Mouse (Mus musculus): ENCODE results near the gene Gck. TPM values are rescaled to one million over a fixed set of nuclear protein-coding genes. Genes with fewer than 3 reads are reported as not detected.

Gene Gck
- 1 to 10 TPM in 1 of 2 experiments, under 1 TPM in 1; 0.83 to 1.2 TPM for total RNA-seq (2021)

DNA sequence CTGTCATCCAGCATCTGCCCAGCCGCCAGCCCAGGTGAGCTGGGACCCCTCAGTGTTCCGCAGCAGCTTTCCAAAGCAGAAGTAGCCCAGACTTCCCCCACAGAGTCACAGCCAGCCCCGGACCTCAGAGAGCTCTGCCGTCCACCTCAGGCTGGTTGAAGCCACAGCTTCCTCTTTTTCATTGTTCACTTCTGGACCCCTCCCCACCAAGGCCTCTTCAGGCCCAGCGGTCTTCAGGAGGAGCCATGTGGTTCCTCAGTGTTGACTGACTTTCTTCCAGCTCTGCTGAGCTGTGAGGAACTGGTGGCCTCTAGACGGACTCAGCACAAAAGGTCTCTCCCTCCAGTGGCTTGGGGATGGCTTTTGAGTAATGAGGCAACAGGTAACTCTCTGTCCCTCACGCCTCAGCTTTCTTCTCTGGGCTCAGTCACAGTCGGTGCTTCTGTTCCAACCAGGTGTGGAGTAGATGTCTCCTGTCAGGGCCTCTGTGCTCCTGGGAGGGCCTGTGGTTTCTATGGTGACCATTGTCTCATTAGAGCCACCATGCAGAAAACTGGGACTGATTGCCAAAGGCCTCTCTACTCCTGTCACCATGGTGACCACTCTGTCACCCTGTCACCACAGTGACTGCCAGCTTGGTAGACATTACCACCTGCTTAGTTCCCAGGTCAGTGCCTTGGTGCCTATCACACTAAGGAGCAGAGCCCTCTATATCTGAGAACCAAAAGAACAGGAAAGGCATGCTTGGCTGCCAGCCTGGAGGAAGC lies at the start of gene Gck:
TSS of gene Gck (minus strand) at position 496 of the 767 bp plus-strand sequence.
- peak; percentile 7 to 14 for DNase-seq (ENCODE audit: low spot score in 2 of 2)
- intact Hi-C loops (cut with DNase I): no loop called here

DNA sequence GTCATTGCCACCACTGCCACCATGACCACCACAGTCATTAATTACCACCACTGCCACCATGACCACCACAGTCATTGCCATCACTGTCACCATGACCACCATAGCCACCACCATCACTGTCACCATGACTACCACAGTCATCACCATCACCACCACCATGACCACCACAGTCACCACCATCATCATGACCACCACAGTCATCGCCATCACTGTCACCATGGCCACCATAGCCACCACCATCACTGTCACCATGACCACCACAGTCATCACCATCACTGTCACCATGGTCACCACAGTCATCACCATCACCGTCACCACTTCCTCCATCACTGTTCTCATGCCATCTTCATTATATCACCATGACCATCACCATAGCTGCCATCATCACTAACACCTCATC lies 48.6 kb upstream of the Gck start:
- no peak for DNase-seq (ENCODE audit: low spot score in 2 of 2)
- intact Hi-C loops (cut with DNase I): no loop called here

DNA sequence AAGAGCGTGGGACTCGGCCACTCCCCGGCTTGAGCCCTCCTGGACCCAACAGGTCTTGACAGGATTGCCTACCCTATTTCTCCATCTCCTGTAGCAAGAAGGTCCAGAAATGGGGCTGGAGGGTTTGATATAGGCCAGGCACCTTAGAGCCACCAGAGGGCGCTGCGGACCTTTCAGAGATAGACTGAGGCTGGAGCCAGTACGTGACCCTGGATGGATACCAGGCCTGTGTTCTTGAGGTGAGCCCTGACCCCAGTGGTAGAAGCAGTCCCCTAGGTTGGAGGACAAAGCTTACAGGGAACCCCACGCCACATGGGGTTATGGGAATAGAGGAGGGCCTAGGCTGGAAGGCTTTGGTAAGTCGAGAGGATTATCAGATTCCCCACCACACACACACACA lies 46.1 kb upstream of the Gck start:
- intact Hi-C loops (cut with DNase I): loop anchor here (1.0 to 2.0 kb wide), 2 partner anchors 31 to 192 kb away; no protein-coding TSS in a partner anchor
- DNase-seq (ENCODE audit: low spot score in 2 of 2): peak; percentile 81

DNA sequence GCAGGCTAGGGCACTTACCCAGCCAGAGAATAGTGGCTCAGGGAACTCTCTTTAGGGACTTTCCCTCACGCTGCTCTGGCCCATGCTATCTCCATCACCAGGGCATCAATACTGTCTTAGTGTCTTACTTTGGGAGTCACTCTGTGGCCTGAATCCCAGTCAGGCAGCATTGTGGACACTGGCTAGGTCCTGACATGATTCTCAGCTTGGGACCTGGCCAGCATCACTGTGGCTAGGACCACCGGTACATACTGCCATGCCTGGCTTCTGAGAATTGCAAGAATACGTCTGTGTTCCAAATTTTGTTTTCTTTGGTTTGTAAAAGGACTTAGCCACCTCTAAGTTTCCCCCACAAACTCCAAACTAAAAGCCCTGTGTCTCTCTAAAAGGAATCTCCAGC lies 45.0 kb upstream of the Gck start:
- DNase-seq (ENCODE audit: low spot score in 2 of 2): no peak
- intact Hi-C loops (cut with DNase I): loop anchor here (5.0 kb wide), 1 partner anchor 267 kb away; no protein-coding TSS in a partner anchor

DNA sequence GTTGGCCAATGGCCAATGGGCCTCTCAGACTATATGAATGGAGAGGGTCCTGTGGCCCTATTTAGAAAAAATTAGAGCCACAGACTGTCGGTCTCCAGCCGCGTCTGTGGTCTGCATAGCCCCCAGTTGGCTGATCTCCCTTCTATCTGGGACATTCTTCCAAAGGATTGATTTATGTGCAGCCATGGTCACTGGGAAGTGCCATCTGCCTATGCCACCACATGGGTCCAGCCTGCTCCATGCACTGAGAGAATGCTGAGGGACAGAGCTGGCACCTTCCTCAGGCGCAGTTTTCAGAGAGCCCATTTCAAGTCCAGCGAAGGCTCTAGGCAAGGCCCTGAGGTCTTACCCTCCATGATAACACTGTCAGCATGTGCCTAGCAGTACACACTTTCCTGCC lies 44.3 kb upstream of the Gck start:
- intact Hi-C loops (cut with DNase I): loop anchor here (5.0 kb wide), 1 partner anchor 268 kb away; no protein-coding TSS in a partner anchor
- no peak for DNase-seq (ENCODE audit: low spot score in 2 of 2)

DNA sequence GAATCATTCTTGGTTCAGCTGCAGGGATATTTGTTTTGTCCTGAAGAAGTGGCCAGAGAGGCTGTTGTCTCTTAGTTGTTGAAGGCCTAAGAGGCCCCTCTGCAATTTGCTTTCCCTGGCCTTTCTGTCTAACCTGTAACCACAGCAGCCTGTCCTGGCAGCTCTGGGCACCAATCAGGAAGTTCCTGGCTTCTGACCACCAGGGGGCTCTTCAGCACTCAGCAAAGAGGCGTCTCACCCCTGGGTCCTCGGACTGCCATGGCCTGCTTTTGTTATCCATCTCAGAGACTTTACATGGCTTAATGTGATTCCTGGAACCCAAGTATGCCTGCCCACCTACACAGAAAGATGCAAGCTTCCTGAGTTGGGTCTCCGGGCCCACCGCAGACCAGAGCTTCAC lies 41.0 kb upstream of the Gck start:
- no peak for DNase-seq (ENCODE audit: low spot score in 2 of 2)
- intact Hi-C loops (cut with DNase I): loop anchor here (5.0 kb wide), 1 partner anchor 271 kb away; no protein-coding TSS in a partner anchor

DNA sequence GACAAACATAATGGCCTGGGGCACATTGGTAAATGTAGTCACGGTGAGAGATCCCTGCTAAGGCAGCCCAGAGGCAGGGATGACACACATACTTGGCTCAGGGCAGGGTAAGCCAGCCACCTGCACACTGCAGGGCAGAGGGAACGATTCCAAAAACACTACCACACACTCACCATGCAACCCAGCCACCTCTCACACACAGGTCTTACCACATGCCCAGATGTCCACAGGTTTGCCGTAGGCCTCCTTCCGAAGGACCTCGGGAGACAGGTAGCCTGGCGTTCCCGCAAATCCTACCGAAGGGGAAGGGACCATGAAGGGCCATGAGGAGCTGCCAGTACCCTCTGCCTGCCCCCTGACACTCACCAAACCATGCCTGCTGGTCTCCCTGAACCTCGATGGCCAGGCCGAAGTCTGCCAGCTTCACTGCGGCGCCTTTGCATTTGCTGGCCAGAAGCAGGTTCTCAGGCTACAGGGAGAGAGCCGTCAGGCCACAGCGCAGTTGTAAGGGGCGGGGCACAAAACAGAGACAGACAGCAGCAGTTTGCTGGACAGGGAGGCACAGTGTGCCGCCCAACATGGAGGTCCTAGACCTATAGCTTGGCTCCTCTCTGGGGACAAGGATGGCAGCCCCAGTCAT lies 40.2 kb upstream of the Gck start:
- DNase-seq (ENCODE audit: low spot score in 2 of 2): no peak
- intact Hi-C loops (cut with DNase I): loop anchor here (5.0 kb wide), 1 partner anchor 272 kb away; no protein-coding TSS in a partner anchor

DNA sequence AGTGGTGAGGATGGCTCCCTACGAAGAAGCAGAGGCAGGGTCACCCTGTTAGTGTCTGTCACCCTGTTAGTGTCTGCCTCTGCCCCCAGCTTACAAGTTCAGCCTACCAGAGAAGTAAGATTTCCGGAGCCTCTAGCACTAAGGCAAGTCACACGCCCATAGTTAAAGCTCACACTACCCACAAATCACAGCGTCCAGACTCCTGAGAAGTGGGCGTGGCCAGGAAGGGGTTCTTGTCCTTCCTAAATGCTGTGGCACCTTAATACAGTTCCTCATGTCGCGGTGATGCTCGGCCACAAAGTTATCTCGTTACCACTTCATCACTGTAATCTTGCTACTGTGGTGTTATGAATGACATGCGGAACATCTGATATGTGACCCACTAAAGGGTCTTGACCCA lies 38.2 kb upstream of the Gck start:
- intact Hi-C loops (cut with DNase I): no loop called here
- DNase-seq (ENCODE audit: low spot score in 2 of 2): no peak

DNA sequence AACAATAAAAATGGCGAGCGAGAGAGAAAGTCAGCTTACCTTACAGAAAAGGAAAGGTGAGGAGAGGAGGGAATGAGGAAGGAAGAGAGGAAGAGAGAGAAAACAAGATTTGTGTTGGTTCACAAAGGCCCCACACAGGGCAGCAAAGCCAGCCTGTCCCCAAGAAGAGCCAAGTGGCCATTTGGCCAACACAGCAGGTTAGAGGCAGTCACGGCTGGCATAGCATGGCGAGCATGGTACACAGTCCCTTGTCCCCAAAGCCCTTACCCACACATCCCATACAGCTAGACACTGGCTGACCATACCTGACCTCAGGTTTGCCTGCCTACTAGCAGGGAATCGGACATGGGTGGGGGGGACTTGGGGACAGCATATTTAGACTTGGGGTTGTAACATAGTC lies 33.7 kb upstream of the Gck start:
- DNase-seq (ENCODE audit: low spot score in 2 of 2): no peak
- intact Hi-C loops (cut with DNase I): no loop called here

DNA sequence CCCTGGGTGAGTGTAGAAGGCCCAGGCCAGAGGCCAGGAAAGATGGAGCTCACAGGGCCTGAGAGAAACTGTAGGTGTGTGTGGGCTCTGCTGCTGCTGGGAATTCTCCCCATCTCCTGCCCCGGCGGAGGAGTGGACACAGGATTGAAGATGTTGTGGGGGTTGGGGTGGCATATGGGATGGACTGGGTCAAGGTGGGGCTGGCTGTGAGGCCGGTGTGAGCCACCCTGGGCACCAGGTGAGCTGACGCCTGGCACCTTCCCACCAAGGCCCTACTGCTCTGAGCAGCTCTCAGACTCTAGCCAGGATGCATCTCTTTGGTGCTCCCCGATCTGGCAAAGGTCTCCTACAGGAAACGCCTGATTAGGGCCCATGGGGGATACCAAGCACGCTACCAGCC lies 31.4 kb upstream of the Gck start:
- DNase-seq (ENCODE audit: low spot score in 2 of 2): no peak
- intact Hi-C loops (cut with DNase I): no loop called here

DNA sequence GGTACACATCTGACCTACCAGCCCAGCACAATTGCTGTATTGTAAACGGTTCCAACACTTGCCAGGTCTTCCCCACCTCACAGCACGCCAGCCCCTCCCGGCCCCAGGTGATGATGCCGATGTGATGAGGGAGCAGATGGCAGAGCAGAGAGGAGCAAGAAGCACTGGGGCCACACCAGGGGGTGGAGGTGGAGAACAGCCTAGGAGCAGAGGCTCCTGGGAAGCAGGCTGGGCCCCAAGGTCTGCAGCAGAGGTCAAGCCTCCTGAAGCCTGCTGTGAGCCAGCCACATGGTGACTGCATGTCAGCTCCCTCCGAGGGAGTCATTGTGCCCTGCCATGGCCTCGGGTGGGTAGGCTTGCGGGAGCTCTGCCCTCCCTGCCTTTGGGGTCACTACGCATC lies 30.7 kb upstream of the Gck start:
- no peak for DNase-seq (ENCODE audit: low spot score in 2 of 2)
- intact Hi-C loops (cut with DNase I): no loop called here

DNA sequence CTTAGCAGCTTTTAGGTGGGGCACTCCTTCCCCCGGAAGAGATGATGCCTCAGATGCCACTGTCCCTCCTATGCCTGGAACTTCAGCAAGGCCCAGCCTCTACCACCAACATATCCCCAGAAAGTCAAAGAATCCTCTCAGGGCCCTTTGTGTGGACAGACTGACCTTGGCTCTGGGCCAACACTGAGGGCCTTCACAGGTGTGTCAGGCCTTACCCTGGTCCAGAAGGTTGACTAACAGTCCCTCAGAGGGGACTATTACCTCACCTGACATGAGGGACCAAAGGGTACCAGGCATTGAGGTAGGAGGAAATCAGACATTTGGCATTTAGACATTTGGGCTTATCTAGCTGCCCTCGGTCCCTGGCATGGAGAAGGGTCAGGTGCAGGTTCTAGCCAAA lies 30.2 kb upstream of the Gck start:
- intact Hi-C loops (cut with DNase I): no loop called here

DNA sequence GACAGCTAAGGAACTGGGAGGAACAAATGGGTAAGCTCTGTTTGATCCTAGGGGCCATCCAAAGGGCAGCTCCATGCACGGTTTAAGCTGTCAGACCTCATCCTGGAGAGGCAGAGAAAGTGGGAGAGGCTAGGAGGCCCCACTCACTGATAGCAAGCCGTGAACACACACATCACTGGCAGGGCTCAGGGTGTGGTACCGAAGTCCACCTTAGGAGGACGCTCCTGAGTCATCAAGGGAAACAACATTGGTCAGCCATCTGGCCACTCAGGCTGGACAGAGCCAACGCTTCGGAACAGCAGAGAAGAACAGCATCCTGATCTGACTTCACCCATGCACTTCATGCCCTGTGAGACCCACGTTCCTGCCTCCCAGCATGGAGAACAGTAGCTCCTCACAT lies 29.2 kb upstream of the Gck start:
- DNase-seq (ENCODE audit: low spot score in 2 of 2): no peak
- intact Hi-C loops (cut with DNase I): no loop called here

More for the DNA sequence above, 30.2 kb upstream of the Gck start:
- DNase-seq (ENCODE audit: low spot score in 2 of 2): no peak

DNA sequence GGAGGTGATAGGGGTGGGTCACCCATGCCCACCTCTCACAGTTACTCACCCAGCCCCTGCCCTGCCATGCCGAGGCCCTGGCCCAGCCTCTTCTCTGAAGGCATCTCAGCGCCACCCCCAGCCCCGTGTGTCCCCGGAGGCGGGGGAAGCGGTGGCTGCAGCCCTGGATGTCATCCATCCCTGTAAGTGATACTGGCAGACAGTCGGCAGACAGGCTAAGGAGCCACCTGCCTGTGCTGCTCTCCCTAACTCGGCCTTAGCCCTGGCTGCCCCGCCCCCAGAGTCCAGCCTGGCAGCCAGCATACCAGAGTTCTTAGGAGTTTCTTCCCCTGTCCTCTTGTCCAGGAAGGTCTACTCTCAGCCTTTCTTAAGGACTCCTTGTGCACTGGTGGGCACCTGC lies 26.2 kb upstream of the Gck start:
- no peak for DNase-seq (ENCODE audit: low spot score in 2 of 2)

DNA sequence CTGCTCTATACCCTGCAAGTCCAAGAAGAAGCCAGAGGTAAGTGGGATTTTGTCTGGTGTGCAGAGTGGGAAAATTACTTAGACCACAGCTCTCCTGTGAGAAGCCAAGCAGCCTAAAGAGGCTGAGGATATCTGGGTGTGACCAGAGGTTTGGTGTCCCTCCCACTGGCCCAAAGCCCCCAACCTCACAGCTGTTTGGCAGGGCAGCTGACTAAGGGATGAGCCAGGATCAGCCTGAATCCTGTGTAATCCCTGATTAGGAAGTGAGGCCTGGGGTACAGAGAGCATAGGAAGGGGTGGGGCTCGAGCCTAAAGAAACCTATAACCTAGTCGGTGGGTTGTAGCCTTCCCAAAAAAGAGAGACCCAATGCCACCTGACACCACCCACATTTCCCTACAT lies 25.2 kb upstream of the Gck start:
- intact Hi-C loops (cut with DNase I): no loop called here
- DNase-seq (ENCODE audit: low spot score in 2 of 2): no peak

More for the DNA sequence above, 26.2 kb upstream of the Gck start:
- intact Hi-C loops (cut with DNase I): no loop called here

DNA sequence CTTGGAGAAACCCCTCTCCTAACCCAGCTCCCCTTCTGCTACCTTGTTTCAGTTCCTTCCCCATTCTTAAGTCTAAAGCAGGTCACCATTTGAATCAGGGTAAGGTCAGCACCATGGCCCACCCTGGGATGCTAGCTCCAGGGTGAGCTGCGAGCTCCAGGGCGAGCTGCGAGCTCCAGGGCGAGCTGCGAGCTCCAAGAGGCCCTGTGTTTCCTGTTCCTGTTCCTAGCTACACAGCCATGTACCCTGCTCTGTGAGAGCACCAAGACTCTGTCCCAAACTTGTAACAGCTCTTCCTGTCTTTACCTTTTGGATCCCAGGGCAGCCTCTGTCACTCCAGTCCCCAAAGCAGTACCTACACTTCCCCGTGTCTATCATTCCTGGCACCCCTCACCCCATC lies 24.2 kb upstream of the Gck start:
- no peak for DNase-seq (ENCODE audit: low spot score in 2 of 2)
- intact Hi-C loops (cut with DNase I): no loop called here

DNA sequence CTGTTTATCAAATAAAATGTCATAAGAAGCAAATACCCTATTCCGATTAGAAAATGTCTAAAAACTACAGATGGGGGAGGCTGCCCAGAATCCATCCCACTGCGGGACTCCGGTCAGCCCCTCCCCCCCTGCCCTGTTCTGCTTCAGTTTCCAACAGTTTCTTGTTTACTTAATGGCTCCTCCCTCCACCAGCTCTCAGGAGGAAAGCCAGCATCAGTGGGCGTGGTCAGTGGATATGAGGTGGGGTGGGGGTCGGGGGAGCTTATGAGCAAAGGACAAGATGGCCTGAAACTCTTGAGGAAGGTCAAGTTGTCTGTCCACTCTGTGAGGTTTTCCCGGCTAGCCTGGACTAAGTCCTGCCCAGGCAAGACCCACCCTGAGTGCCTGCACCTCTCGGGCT lies 23.3 kb upstream of the Gck start:
- intact Hi-C loops (cut with DNase I): no loop called here
- DNase-seq (ENCODE audit: low spot score in 2 of 2): no peak

DNA sequence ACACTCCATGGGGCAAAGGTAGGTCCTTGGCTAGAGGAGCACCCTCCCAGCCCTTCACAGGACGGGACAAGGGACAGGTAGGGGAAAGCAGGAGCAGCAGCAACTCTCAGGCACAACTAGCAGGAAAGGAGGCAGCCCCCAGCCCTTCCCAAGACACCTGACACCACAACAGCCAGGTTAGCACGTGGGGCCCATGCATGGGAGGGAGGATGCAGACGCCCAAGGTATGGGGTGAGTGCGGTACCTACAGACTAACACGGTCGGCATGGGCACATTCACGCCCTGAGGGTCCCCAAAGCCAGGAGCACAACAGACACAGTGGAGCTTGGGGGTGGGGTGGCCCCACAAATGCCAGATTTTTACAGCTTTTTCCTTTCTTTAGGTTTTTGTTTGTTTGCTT lies 21.3 kb upstream of the Gck start:
- no peak for DNase-seq (ENCODE audit: low spot score in 2 of 2)
- intact Hi-C loops (cut with DNase I): no loop called here

DNA sequence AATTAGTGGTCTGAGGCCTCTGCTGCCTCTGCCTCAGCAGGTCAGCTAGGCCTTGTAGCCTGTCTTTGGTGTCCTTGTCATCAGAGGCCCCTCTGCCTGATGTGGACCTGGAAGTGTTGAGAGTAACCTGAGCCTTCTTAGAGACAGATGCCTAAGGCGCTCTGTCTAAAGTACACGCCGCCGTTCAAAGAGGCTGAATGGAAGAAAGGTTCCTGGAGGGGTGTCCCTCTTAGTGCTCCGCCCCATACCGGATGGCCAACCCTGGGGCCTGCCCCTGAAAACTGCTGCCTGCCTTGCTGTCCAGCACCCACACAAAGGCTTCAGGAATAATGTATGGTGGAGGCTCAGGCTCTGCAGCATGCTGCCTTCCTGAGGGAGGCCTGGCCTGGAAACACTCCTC lies 18.3 kb upstream of the Gck start:
- no peak for DNase-seq (ENCODE audit: low spot score in 2 of 2)
- intact Hi-C loops (cut with DNase I): loop anchor here (10.0 kb wide), 1 partner anchor 297 kb away; the partner anchor contains the start of gene Ddx56

DNA sequence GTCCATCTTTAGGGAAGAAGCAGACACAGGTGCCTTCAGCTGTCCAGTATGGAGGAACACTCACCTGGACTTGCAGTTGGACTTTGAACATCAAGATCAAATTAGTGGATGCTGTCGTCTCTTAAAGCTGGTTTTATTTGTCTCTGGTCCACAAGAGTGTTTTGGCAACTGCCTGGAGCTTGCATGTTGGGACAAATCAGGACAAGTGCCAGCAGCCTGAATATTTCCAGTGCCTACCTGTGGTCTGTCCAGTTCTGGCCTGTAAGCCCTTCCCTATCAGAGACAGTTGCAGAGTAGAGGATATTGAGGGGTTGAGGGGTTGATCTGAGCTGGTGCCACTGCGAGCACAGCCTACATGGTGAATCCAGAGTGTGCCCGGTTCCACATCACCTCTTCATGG lies 16.9 kb upstream of the Gck start:
- DNase-seq (ENCODE audit: low spot score in 2 of 2): no peak
- intact Hi-C loops (cut with DNase I): loop anchor here (10.0 kb wide), 1 partner anchor 298 kb away; the partner anchor contains the start of gene Ddx56

DNA sequence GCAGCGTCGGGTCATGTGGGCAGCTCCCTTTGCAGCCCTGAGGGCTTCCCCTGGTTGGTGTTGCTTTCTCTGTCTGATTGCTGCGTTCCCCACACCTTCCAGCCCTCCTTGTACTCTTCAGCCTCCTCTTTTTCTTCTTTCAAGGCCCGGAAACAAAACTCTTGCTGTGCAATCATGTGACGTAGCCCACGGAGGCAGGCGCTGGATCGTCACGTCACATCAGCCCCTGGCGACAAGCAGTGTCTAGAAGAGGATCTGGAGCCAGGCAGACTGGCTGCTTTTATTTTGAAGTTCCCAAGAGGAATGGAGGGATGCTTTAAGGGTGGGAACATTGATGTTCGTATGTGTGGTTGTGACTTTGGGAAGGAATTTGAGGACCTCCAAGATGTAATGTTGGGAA lies 16.0 kb upstream of the Gck start:
- DNase-seq (ENCODE audit: low spot score in 2 of 2): peak in 1 of 2 experiments; percentile 57
- intact Hi-C loops (cut with DNase I): loop anchor here (10.0 kb wide), 1 partner anchor 299 kb away; the partner anchor contains the start of gene Ddx56

All from left cerebral cortex, postnatal 25 days (tissue).